Mouse (Mus musculus) right cerebral cortex, adult 2 months (tissue): ENCODE data around the gene Acot1.
"Not testable (repeated sequence)": the region's sequence is repeated elsewhere in the genome, so short reads cannot be mapped to it uniquely, and the experiment has no call there.

ENCODE experiments used
- DNase-seq, 2 experiments: peaks; one replicate each; pipeline ENCODE4 v3.0.0; 2021 to 2022; ENCODE audit warnings: low spot score in 2 of 2

Acot1 gene

GRCm38 (mm10) chr12:84009171-84009965, at the start of gene Acot1:
Gene Acot1 (plus strand): TSS chr12:84009490.
- DNase-seq = peak; percentile 49 to 57

- no peak for DNase-seq
These were observed 44.1 kb upstream of the Acot1 start for GRCm38 (mm10) chr12:83965235-83965634.

GRCm38 (mm10) chr12:83972117-83972516, 37.2 kb upstream of the Acot1 start:
- peak; percentile 44 to 67 for DNase-seq

- DNase-seq = no peak
These were observed 30.4 kb upstream of the Acot1 start for GRCm38 (mm10) chr12:83978862-83979261.

GRCm38 (mm10) chr12:83981615-83982014, 27.7 kb upstream of the Acot1 start:
- no peak for DNase-seq

GRCm38 (mm10) chr12:83984752-83985151, 24.5 kb upstream of the Acot1 start, which contains the start of gene Heatr4:
Gene Heatr4 (minus strand): TSS chr12:83984852.
- no peak for DNase-seq

GRCm38 (mm10) chr12:83987242-83987582, 22.1 kb upstream of the Acot1 start:
- DNase-seq = no peak

GRCm38 (mm10) chr12:83987583-83988441, 21.5 kb upstream of the Acot1 start, which contains the start of gene Acot2:
Gene Acot2 (plus strand): TSS chr12:83987861.
- DNase-seq = peak; percentile 70 to 80

- no peak for DNase-seq
These were observed 20.8 kb upstream of the Acot1 start for GRCm38 (mm10) chr12:83988483-83988882.

GRCm38 (mm10) chr12:83989378-83989777, 19.9 kb upstream of the Acot1 start:
- no peak for DNase-seq

GRCm38 (mm10) chr12:83997221-83997620, 12.1 kb upstream of the Acot1 start:
- no peak for DNase-seq

GRCm38 (mm10) chr12:83998341-83999107, 10.8 kb upstream of the Acot1 start:
- DNase-seq = no peak

- DNase-seq = not testable (repeated sequence)
These were observed 10.1 kb upstream of the Acot1 start for GRCm38 (mm10) chr12:83999237-83999636.

GRCm38 (mm10) chr12:84000418-84000817, 8.9 kb upstream of the Acot1 start:
- no peak for DNase-seq

- DNase-seq = no peak
These were observed 5.4 kb upstream of the Acot1 start for GRCm38 (mm10) chr12:84003866-84004265.

- no peak for DNase-seq
These were observed 1.0 kb upstream of the Acot1 start for GRCm38 (mm10) chr12:84008251-84008650.

GRCm38 (mm10) chr12:84008729-84009128, 561 bp upstream of the Acot1 start:
- no peak for DNase-seq

GRCm38 (mm10) chr12:84010201-84010600, 911 bp downstream of the Acot1 start:
- DNase-seq = no peak

GRCm38 (mm10) chr12:84011251-84012040, 2.2 kb downstream of the Acot1 start:
- DNase-seq = peak; percentile 59 to 70

GRCm38 (mm10) chr12:84013130-84013529, 3.8 kb downstream of the Acot1 start:
- DNase-seq = no peak

GRCm38 (mm10) chr12:84013701-84014100, 4.4 kb downstream of the Acot1 start:
- peak; percentile 29 to 45 for DNase-seq
